Mouse (Mus musculus) hindbrain, embryonic 11.5 days (tissue): ENCODE results near the gene Mgat4b. TPM values are rescaled to one million over a fixed set of nuclear protein-coding genes. Genes with fewer than 3 reads are reported as not detected.

Experiments used
- ATAC-seq: fragments of 200-750 bp; cut with Nextera tagmentation; 2 replicates; pipeline ENCODE4 v1.8.0; 2017; ENCODE audit warnings: mild to moderate bottlenecking, moderate TSS enrichment, moderate library complexity; ENCODE audit not compliant: low FRiP score
- DNase-seq: peaks from one replicate; pipeline ENCODE4 v3.0.0-alpha.2; 2015; ENCODE audit warnings: low spot score
- H3K27ac ChIP-seq: fragments of 300-500 bp; sonication (generic); 2 replicates; pipeline ENCODE4 v1.5.1; 2014; ENCODE audit warnings: mild to moderate bottlenecking, low read depth, low read length
- H3K27me3 ChIP-seq: fragments of 300-500 bp; sonication (generic); 2 replicates; pipeline ENCODE4 v1.6.1; 2014; ENCODE audit warnings: mild to moderate bottlenecking, low read length, moderate library complexity, mixed read lengths; ENCODE audit not compliant: control insufficient read depth, insufficient read depth
- H3K36me3 ChIP-seq: fragments of 300-500 bp; sonication (generic); 2 replicates; pipeline ENCODE4 v1.6.1; 2014; ENCODE audit warnings: mild to moderate bottlenecking, low read length, moderate library complexity, mixed read lengths; ENCODE audit not compliant: control insufficient read depth, insufficient read depth
- H3K4me1 ChIP-seq: fragments of 300-500 bp; sonication (generic); replicated peaks from 2 replicates; pipeline ENCODE4 v1.6.1; 2014; ENCODE audit warnings: low read length, mixed read lengths; ENCODE audit not compliant: control insufficient read depth, insufficient read depth
- H3K4me2 ChIP-seq: fragments of 300-500 bp; sonication (generic); replicated peaks from 2 replicates; pipeline ENCODE4 v1.6.1; 2014; ENCODE audit warnings: mild to moderate bottlenecking, low read depth, low read length
- H3K4me3 ChIP-seq: fragments of 300-500 bp; sonication (generic); 2 replicates; pipeline ENCODE4 v1.5.1; 2014; ENCODE audit warnings: low read depth, low read length
- H3K9ac ChIP-seq: fragments of 300-500 bp; sonication (generic); 2 replicates; pipeline ENCODE4 v1.6.1; 2014; ENCODE audit warnings: low read depth, low read length
- H3K9me3 ChIP-seq: fragments of 300-500 bp; sonication (generic); 2 replicates; pipeline ENCODE4 v1.6.1; 2016; ENCODE audit warnings: low read length; ENCODE audit not compliant: control insufficient read depth
- WGBS: fragments of 180-500 bp; shearing (Covaris S2); extraction: QIAGEN DNeasy Blood & Tissue Kit; methylation state at CpG from one replicate; pipeline ENCODE4 v1.1.7; 2014; 5-methylcytosine and 5-hydroxymethylcytosine counted together
- polyA plus RNA-seq: library from polyadenylated mRNA; unstranded; fragments of >200 nt; fragmentation: Nextera tagmentation; extraction: Ambion mirVana; gene quantifications from 2 replicates; pipeline ENCODE4 v1.2.1, GENCODE M21; 2014

The Mgat4b gene
- polyA plus RNA-seq, 1 experiment from 2014 or later = 17.9 TPM

GRCm38 (mm10) chr11:50233993-50234392, 23.3 kb downstream of the Mgat4b start:
- Histone ChIP-seq H3K4me1 (peaks cover 8% of the 10 kb centered on the region), H3K4me2 (no peak overlapping the region), H3K36me3 (peaks cover 4% of the 10 kb centered on the region; the same call in 1 of the 2 replicates), H3K9me3 (no peaks in the 10 kb centered on the region), H3K9ac (no peak overlapping the region), H3K4me3 (no peak overlapping the region), H3K27me3 (peaks cover 21% of the 10 kb centered on the region), H3K27ac (no peak overlapping the region)
- DNase-seq = no peak
- no peak for ATAC-seq
- 85% methylated on average over 11 of the region's 11 CpGs for WGBS

- ATAC-seq (no peak), DNase-seq (no peak)
- peaks cover 4% of the 10 kb centered on the region; the same call in 1 of the 2 replicates for H3K36me3 ChIP-seq
- H3K4me1 ChIP-seq = peaks cover 8% of the 10 kb centered on the region
- H3K27ac ChIP-seq = no peak overlapping the region
- H3K4me3 ChIP-seq = no peak overlapping the region
- H3K9me3 ChIP-seq = no peaks in the 10 kb centered on the region
- H3K27me3 ChIP-seq = peaks cover 21% of the 10 kb centered on the region
- no peak overlapping the region for H3K9ac ChIP-seq
- no peak overlapping the region for H3K4me2 ChIP-seq
- WGBS = 91% methylated on average over 25 of the region's 25 CpGs
Measured at GRCm38 (mm10) chr11:50234606-50235005, 23.9 kb downstream of the Mgat4b start.

- H3K36me3 ChIP-seq = peaks cover 4% of the 10 kb centered on the region; the same call in 1 of the 2 replicates
- H3K9ac ChIP-seq = peak overlapping the region; percentile 48; the same call in 1 of the 2 replicates
- peak; percentile 87 for DNase-seq
- peak overlapping the region; percentile 54 for H3K4me3 ChIP-seq
- H3K4me1 ChIP-seq = peaks cover 2% of the 10 kb centered on the region; the same call in 1 of the 2 replicates
- WGBS = under 1% methylated on average over 25 of the region's 27 CpGs
- H3K4me2 ChIP-seq = peak overlapping the region; percentile 87
- ATAC-seq = peak; percentile 92
- H3K27me3 ChIP-seq = peaks cover 18% of the 10 kb centered on the region
- H3K9me3 ChIP-seq = no peaks in the 10 kb centered on the region
- H3K27ac ChIP-seq = no peak overlapping the region
Measured at GRCm38 (mm10) chr11:50236540-50236936, 25.8 kb downstream of the Mgat4b start.

GRCm38 (mm10) chr11:50236937-50237835, 26.5 kb downstream of the Mgat4b start:
- H3K27ac ChIP-seq = no peak overlapping the region
- H3K9me3 ChIP-seq = no peaks in the 10 kb centered on the region
- H3K4me2 ChIP-seq = peak overlapping the region; percentile 87
- peaks cover 4% of the 10 kb centered on the region; the same call in 1 of the 2 replicates for H3K36me3 ChIP-seq
- WGBS = 2% methylated on average over 66 of the region's 66 CpGs
- H3K4me3 ChIP-seq = peak overlapping the region; percentile 54
- H3K4me1 ChIP-seq = peaks cover 2% of the 10 kb centered on the region; the same call in 1 of the 2 replicates
- DNase-seq (no peak), ATAC-seq (peak; percentile 51; the same call in 1 of the 2 replicates)
- H3K27me3 ChIP-seq = peaks cover 18% of the 10 kb centered on the region
- peak overlapping the region; percentile 48; the same call in 1 of the 2 replicates for H3K9ac ChIP-seq

GRCm38 (mm10) chr11:50238324-50238723, 27.6 kb downstream of the Mgat4b start, which contains the start of gene Ltc4s:
Ltc4s (minus strand) TSS chr11:50238616.
- H3K4me1 ChIP-seq = peaks cover 2% of the 10 kb centered on the region; the same call in 1 of the 2 replicates
- DNase-seq = no peak
- H3K4me3 ChIP-seq = peak within 1 kb of the TSS; percentile 54
- H3K9ac ChIP-seq = no peak within 1 kb of the TSS; the same call in 1 of the 2 replicates
- peak within 1 kb of the TSS; percentile 87 for H3K4me2 ChIP-seq
- no peaks in the 10 kb centered on the region for H3K36me3 ChIP-seq
- ATAC-seq = no peak
- WGBS = 51% methylated on average over 10 of the region's 10 CpGs
- no peaks in the 10 kb centered on the region for H3K9me3 ChIP-seq
- H3K27ac ChIP-seq = no peak within 1 kb of the TSS
- peaks cover 18% of the 10 kb centered on the region for H3K27me3 ChIP-seq

- H3K36me3 ChIP-seq = no peaks in the 10 kb centered on the region
- no peaks in the 10 kb centered on the region for H3K9me3 ChIP-seq
- no peak overlapping the region for H3K27ac ChIP-seq
- WGBS = 91% methylated on average over 9 of the region's 9 CpGs
- H3K9ac ChIP-seq = no peak overlapping the region
- no peak overlapping the region for H3K4me3 ChIP-seq
- H3K4me2 ChIP-seq = no peak overlapping the region
- no peak for ATAC-seq
- peaks cover 2% of the 10 kb centered on the region; the same call in 1 of the 2 replicates for H3K4me1 ChIP-seq
- peaks cover 18% of the 10 kb centered on the region for H3K27me3 ChIP-seq
- no peak for DNase-seq
Measured at GRCm38 (mm10) chr11:50238821-50239791, 28.4 kb downstream of the Mgat4b start.

GRCm38 (mm10) chr11:50240235-50240911, 29.7 kb downstream of the Mgat4b start:
- Histone ChIP-seq H3K36me3 (no peaks in the 10 kb centered on the region), H3K27ac (no peak overlapping the region), H3K9me3 (no peaks in the 10 kb centered on the region), H3K9ac (no peak overlapping the region), H3K4me2 (no peak overlapping the region), H3K27me3 (peaks cover 18% of the 10 kb centered on the region), H3K4me3 (no peak overlapping the region), H3K4me1 (peaks cover 2% of the 10 kb centered on the region; the same call in 1 of the 2 replicates)
- ATAC-seq (no peak), DNase-seq (no peak)
- WGBS = 88% methylated on average over 7 of the region's 7 CpGs

GRCm38 (mm10) chr11:50243926-50244325, 33.2 kb downstream of the Mgat4b start:
- no peak for ATAC-seq
- no peak overlapping the region for H3K9ac ChIP-seq
- no peaks in the 10 kb centered on the region for H3K36me3 ChIP-seq
- H3K4me3 ChIP-seq = no peak overlapping the region
- no peaks in the 10 kb centered on the region for H3K27me3 ChIP-seq
- 80% methylated on average over 6 of the region's 6 CpGs for WGBS
- no peaks in the 10 kb centered on the region for H3K9me3 ChIP-seq
- H3K4me1 ChIP-seq = no peaks in the 10 kb centered on the region
- H3K27ac ChIP-seq = no peak overlapping the region
- no peak overlapping the region for H3K4me2 ChIP-seq
- DNase-seq = no peak
